Mouse (Mus musculus): ENCODE data around the gene Hnrnph3. TPM values are rescaled to one million over a fixed set of nuclear protein-coding genes. Genes with fewer than 3 reads are reported as not detected.

The Hnrnph3 gene
- total and polyA plus RNA-seq, 3 experiments: 3.7 to 42.4 (median 40.3) TPM

DNA sequence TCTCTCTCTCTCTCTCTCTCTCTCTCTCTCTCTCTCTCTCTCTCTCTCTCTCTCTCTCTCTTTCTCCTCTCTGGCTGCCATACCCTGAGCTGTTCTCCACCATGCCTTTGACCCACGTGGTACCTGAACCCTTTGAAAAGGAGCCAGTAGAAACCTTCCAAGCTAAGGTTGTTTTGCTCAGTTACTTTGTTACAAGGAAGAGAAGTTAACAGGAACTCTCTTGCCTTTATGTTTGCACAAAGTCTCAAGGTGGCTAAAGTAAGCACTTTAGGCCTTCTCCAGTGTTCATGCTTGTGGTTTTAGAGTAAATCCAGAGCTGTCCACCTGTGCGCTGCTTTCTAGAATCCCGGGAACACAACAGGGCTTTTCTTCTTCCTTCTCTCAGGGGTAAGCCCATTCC, 8.2 kb upstream of the Hnrnph3 start:
- DNase-seq: no peak

DNA sequence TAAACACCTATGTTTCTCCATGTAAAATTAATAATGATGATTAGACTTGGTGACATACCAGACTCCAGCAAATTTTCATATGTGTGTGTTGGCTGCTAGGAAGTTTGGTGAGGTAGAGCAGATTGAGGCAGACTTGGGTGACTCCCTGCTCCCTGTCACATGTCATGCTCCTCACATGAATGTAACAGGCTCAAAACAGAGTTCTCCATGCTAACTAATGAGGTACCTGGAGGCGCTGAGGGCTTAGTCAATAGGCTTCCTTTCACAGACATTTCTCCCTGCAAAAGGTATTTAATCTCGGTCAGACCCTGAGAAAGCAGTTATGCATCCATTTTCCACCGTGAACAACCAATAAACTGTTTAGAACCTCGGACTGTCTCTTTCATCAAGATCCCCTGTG, 4.4 kb upstream of the Hnrnph3 start:
- no peak for DNase-seq

DNA sequence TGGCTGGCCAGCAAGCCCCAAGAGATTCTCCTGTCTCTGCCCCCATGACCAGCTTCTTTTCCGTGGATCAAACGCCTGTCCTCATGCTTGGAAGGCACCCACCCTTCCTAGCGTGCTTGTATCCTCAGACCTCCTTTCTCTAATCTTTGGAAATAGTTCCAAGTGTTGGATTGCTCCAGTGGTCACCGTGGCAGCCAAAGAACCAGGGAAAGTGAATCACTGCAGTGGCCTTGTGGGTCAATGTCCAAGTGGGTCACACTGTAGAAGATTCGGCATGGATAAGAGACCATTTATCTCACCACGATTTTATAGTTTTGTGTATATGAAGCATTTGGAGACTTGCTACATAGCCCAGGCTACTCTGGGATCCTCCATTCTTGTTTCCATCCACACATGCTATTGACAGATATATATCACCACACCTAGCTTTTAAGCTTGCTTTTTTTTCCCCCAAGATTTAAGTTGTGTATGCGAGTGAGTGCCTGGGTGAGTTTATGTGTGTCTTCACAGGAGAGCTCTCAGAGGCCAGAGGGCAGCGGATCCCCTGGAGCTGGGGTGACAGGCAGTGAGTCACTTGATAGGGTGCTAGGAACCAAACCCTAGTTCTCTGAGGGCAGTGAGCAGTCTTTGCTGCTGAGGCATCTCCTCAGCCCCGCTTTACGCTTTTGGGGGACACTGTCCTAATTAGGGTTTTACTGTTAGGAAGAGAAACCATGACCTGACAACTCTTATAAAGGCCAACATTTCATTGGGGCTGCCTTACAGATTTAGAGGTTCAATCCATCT, 3.6 kb upstream of the Hnrnph3 start:
- DNase-seq: peak; percentile 73

DNA sequence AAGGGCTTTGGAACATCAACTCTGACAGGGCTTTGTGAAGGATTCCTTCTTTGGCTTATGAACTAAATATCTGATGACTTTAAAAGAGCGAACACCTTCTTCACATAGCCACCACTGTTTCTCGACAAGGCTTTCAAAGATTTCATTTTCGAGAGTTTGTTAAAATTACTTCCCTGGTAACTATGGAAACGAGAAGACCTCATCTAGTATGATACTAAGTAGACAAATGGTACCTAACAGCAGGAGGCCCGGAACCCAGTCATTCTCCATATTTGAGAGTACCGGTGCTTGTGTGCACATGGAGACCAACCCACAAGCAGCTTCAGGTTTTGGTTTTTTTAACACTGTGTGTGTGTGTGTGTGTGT, 2.8 kb upstream of the Hnrnph3 start:
- no peak for DNase-seq

DNA sequence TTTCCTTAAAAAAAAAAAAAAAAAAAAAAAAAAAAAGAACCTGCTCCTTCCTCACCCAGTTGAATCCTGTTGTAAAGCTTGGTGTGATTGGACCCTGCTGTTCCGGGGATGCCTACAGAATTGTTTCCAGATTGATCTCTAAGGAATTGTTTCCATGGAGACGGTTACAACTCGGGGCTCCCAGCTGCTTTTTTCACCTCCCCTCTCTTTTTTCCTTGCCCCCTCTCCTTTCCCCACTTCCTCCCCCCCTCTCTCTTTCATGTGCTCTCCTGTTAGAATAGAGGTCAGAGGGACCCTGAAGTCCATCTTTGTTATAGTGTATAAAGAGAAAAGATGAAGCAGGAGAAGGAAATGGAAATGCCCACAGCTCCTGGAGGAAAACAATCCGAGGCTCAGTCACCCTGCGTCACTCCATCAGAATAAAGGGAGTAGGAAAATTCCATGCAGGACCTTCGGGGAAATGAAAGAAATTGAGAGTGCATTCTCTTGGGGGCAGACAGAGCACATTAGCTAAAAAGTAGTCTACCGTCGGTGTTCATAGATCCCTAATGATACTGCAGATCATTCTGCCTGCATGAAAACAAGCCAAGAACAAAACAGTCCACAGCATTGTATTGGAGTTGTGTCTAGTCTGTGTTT, 2.3 kb upstream of the Hnrnph3 start:
- no peak for DNase-seq

DNA sequence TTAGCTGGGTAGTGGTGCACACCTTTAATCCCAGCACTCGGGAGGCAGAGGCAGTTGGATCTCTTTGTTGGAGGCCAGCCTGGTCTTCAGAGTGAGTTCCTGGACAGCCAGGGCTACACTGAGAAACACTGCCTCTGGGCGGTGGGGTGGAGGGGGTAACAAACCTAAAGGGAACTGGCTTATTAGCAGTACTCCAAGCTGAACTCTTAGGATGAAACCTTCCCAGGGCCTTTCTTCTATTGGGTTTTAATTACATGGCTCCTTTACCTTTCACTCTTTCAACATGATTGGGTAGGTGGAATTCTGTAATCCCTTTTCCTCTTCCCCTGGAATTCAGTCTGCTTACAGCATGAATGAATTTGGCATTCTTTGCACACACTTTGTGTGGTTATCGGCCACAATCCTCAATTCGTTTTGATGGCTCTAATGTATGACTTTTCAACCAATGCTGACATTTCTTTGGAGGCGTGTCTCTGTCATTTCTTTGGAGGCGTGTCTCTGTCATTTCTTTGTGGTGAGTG, 1.5 kb upstream of the Hnrnph3 start:
- no peak for DNase-seq

DNA sequence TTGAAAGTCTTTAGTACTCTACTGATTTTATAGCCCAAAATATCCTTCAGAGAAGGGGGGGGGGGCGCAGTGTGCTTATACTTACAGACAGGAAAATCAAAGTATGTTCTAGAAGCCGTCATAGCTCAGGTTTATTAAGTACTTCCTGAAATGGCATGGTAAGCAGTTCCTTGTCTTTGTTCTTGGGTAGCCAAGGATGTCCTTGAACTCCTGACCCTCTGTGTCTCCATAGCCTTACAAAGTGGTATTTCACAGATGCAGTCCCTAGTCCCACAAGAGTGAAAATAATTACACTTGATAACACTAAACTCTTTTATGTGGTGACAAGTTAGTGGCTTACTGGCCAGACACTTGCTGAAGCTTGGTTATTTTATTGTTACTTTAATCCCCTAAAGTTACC, 999 bp upstream of the Hnrnph3 start:
- no peak for DNase-seq

DNA sequence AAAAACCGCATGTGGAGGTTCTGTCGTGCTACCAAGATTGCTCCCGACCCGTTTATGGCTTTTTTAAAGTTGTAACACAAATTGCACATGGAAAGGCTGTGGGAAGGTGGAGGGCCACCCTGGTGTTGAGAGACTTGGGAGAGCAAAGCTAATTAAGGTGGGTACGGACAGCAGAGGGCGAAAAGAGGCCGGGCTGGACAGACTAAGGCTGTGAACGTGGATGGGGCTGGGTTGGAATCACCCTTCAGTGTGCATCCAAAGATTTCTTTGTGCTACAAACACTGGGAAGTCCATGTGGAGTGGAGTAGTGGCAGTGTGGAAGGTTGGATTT, 528 bp upstream of the Hnrnph3 start:
- DNase-seq: peak; percentile 82

DNA sequence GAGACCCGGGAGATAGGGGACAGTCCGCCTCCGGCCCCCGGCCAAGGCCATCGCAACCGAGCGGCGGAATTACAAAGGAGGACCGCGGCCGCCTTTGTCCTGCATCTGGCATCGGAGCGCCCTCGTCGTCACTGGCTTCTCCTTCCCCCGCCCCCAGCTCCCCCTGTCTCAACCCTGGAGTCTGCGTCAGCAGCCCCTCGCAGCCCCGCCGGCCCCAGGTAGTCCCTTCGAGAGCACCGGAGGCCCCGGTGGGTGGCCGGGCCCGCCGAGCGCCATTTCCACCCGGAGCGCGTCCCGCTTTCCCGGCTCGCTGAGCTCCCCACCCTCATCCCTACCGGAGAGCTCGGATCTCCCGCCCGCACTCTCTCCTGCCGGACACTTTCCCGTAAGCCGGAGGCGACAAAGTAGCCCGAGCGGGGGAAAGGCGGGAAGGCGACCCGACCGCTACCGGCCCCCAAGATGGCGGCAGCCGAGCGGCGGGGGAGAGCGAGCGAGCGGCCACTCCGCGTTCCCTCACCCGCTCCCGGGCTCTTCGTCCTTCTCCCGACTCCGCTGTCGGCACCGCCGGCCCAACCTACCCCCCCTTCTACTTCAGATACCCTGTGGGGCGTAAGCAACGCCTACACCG, 782 bp downstream of the Hnrnph3 start:
- peak; percentile 86 for DNase-seq

DNA sequence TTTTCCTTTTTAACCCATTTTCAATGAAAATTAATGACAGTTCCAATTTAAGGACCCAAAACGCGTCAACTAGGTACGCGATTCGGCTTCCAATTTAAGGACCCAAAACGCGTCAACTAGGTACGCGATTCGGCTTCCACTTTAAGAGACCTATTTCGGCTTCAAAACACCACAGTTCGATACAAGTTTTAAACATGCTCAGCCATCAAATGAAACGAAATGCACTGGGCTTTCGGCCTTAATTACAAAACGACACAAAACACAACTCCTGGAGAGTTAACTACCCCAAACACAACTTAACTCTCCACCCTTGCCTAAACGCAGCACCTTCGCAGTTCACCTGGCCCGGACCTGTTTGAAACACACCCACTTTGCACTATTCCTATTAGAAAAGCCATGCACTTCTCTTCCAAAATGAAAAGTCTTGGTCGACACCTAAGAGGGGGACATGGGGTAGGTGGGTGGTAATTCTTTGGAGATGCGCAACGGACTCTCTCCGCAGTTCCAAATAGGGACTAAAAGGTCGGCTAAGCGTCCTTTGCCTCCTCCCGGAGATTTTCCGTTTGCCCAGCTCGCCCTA, 1.4 kb downstream of the Hnrnph3 start:
- DNase-seq: no peak

DNA sequence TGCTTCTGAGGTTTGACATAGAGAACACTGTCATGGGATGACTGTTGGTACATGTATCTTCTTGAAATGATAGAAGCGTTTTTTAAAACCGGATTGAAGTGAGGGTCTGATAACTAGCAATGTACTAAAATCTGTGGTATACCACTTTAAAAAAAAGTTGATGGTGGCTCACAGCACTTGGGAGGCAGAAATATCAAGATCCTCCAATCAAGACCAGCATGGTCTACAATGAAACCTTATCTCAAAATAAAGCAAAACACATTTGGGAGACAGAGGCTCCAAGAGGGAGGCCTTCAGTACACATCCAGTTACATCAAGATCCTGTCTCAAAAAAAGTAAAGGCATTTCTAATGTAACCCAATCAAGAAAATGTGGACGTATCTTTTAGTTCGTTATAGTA, 2.3 kb downstream of the Hnrnph3 start:
- DNase-seq: no peak

DNA sequence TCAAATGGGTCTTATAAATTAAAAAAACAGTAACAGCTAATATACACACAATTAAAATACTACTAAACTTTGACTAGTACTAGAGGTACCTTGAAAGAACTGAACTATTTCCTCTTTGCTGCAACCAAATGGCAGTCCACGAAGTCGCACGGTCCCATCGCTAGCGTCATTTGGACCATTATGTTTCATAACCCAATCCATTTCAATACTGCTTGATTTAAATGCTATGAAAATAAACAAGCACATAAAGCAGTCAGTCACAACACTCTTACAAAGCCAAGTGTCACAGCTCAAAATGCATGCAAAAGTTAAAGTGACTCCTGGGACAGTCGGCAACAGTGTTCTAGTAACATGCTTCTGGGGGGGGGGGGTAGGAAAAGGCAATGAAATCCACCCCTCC, 4.7 kb downstream of the Hnrnph3 start:
- DNase-seq: no peak

DNA sequence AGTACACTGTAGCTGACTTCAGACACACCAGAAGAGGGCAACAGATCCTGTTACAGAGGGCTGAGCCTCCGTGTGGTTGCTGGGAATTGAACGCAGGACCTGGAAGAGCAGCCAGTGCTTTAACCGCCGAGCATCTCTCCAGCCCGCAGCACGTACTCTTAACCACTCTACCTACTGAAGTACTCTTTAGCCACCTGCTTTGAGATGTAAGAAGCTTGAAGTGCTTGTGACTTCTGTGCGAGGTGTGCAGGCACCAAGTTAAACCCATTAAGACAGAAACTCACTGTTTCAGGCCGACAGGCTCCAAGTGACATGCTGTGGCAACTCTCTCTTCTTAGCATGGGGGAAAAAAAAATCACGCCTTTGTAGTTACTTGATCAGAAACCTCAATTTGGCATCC, 9.8 kb downstream of the Hnrnph3 start:
- DNase-seq: no peak

DNA sequence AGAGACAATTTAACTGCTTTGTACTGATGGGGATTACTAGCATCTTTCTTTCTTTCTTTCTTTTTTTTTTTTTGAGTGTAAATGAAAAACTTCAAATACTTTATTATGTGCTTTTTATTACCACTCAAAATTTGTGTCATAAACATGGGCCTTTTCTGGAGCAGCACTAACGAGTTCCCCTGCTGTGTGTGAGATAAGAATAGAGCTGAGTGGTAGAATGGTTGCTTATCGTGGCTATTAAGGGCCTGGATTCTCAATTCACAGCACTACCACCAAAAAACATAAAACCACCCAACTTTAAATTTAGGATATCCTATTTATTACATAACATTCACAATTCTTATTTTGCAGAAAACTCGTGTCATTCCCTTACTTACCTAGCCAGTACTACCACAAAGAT, 10.5 kb downstream of the Hnrnph3 start:
- no peak for DNase-seq

DNA sequence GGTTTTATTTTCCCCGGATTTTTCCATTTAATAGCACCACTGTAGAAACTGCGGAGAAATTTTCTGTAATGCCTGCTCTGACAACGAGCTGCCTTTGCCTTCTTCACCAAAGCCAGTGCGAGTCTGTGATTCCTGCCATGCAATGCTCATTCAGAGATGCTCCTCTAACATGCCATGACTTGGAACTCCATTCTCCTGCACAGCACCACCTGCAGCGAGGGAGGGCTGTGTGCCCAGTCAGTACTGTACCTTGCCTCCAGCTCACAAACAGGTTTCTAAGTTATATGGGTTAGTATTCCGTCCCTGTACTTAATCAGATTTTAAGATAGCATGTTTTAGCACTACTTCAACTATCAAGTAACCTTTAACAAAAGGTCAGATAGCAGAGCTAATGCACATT, 12.5 kb downstream of the Hnrnph3 start:
- no peak for DNase-seq

DNA sequence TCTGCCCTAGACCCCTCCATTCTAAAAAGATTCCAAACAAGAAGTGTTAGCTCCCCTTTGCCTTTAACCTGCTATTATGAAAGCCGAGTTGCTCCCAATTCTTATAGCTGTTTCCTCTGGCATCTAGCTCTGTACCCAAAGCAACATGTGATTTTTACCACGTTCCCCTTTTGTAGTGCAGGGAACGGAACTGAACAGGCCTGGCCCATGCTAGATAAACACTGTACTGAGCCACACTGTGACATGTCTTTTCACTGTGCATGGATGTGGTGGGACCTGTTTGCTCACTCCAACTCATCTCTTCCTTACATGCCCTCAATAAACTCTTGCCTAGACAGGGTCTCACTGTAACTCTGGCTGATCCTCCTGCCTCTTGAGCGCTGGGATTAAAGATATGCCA, 13.7 kb downstream of the Hnrnph3 start:
- no peak for DNase-seq

DNA sequence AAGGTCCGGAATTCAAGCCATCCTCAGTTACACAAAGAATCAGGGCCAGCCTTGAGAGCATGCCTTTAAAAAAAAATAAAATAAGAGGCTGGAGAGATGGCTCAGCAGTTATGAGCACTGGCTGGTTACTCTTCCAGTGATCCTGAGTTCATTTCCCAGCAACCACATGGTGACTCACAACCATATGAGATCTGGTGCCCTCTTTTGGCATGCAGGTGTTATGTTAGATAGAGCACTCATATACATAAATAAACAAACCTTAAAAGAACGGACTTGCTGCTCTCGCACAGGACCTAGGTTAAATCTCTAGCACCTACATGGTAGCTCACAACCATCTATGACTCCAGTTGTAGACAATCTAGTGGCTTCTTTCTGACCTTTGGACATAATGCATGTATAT, 15.8 kb downstream of the Hnrnph3 start:
- no peak for DNase-seq

DNA sequence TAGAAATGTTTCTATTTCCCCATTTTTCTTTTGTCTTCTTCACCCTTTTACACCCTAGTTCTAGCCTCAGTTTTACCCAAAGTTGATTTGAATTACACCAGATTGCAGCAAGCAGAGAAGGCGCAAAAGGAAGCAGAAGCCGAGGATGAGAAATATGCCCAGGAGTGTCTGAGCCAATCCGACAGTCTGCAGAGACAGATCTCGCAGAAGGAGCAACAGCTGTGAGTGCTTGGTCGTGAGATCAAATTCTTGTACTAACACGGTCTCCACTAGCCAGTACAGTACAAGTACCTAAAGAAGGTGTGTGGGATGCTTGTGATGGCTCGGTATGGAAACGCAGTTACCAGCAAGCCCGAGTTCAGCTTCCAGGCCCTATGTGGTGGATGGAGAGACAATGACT, 19.5 kb downstream of the Hnrnph3 start:
- DNase-seq: no peak

DNA sequence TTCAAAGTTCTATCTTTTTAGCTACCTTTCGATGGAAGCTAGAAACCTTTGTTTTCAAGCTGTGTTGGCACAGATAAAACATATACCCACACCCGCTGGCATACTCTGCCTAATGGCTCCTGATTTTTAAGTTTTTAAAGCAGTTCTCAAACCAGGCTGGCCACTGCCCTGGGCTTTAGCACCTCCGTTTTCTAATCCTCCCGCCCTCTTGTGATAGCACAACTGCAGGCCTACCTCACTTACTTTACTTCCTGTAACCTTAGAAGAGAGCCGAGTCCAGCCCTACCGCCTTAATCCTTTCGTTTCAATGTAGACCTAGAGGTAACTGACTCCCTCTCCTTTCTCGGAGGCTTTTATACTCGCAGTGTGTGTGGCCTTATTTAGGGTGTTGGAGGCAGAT, 20.8 kb downstream of the Hnrnph3 start:
- DNase-seq: no peak

DNA sequence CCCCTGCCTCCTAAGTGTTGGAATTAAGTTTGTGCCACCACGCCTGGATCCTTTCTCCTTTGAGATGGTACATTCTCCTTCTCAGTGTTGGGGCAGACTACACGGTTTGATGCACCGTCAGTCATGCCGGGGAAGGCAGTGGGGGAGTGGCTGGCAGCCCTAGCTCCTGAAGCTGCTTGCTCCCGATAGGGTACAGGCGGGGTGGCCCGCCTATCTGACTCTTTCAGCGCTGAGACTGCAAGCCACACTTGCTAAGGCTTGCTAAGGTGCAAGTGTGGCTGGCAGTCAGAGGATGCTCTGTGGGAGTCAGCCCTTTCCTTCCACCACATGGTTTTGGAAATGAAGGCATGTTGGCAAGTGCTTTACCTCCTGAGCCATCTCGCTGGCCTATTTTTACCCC, 23.4 kb downstream of the Hnrnph3 start:
- DNase-seq: no peak

DNA sequence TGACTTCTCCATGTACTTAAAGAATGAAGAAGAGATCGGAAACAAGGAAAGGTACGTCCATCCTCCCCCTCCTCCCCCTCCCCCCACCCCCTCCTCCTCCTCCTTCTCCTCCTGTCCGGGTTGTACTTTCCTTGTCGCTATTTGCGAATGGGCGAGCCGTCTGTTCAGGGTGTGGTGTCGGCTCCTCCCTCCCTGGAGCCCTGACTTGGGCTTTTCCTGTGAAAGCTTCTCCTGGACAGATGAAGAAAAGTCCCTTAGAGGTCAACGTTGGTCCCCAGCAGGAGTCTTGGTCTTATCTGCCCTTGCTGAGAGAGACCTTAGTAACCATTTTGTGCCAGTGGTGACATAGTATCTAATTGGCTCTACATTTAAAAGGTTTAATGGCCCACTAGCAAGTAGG, 30.0 kb downstream of the Hnrnph3 start:
- DNase-seq: no peak

DNA sequence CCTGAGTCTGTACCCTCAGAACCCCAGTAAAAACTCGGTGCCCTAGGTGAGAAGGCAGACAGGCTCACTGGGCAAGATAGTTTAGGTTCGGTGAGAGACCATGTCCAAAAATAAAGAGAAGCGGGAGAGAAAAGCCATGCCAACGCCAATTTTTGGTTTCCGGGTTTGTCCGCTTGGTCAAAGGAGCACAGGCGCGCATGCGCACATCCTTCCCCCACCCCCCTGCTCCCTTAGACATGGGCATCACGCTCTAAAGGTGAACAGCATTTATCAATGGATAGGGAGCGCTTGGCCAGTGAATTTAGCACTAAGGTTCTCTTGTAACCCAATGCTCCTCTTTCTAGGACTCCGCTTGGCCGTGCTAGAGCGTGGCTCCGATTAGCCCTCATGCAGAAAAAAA, 33.4 kb downstream of the Hnrnph3 start:
- DNase-seq: no peak

DNA sequence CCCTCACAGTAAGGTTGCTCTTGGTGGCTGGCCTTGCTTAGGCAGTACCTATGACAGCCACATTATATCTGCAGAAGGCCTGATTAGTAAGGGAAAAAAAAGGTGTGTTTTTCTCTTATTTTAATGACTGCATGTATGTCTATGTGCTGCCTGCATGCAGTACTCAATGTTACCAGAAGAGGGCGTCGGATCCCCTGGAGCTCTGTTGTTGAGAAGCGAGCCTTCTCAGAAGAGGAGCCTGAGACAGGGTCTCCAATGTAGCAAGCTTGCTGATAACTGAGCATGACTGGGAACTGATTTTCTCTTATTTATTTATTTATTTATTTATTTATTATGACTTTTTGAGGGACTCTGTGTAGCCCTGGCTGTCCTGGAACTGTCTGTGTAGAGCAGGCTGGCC, 36.7 kb downstream of the Hnrnph3 start:
- DNase-seq: no peak
